Mouse (Mus musculus) limb, embryonic 11.5 days (tissue): ENCODE measurements around the gene Cxcr5. TPM values are rescaled to one million over a fixed set of nuclear protein-coding genes. Genes with fewer than 3 reads are reported as not detected.

Experiments used
- ATAC-seq: fragments of 200-750 bp; cut with Nextera tagmentation; 2 replicates; pipeline ENCODE4 v1.8.0; 2017; ENCODE audit warnings: low read depth; ENCODE audit not compliant: insufficient number of reproducible peaks, low FRiP score, low TSS enrichment
- DNase-seq: peaks from one replicate; pipeline ENCODE4 v3.0.0-alpha.2; 2015; ENCODE audit warnings: low spot score
- H3K27ac ChIP-seq: fragments of 300-500 bp; sonication (generic); replicated peaks from 2 replicates; pipeline ENCODE4 v1.5.1; 2014; ENCODE audit warnings: low read depth, mild to moderate bottlenecking, low read length
- H3K27me3 ChIP-seq: fragments of 300-500 bp; sonication (generic); 2 replicates; pipeline ENCODE4 v1.6.1; 2014; ENCODE audit warnings: mild to moderate bottlenecking, low read length, mixed read lengths; ENCODE audit not compliant: control insufficient read depth, insufficient read depth
- H3K36me3 ChIP-seq: fragments of 300-500 bp; sonication (generic); 2 replicates; pipeline ENCODE4 v1.6.1; 2014; ENCODE audit warnings: mild to moderate bottlenecking, low read length, moderate library complexity, mixed read lengths; ENCODE audit not compliant: control insufficient read depth, insufficient read depth
- H3K4me1 ChIP-seq: fragments of 300-500 bp; sonication (generic); 2 replicates; pipeline ENCODE4 v1.6.1; 2014; ENCODE audit warnings: low read length, mixed read lengths; ENCODE audit not compliant: control insufficient read depth, insufficient read depth
- H3K4me2 ChIP-seq: fragments of 300-500 bp; sonication (generic); 2 replicates; pipeline ENCODE4 v1.6.1; 2014; ENCODE audit warnings: low read depth, mild to moderate bottlenecking, moderate library complexity; ENCODE audit not compliant: severe bottlenecking
- H3K4me3 ChIP-seq: fragments of 300-500 bp; sonication (generic); 2 replicates; pipeline ENCODE4 v1.5.1; 2014; ENCODE audit warnings: low read depth, low read length
- H3K9ac ChIP-seq: fragments of 300-500 bp; sonication (generic); 2 replicates; pipeline ENCODE4 v1.6.1; 2014; ENCODE audit warnings: mild to moderate bottlenecking, low read length
- H3K9me3 ChIP-seq: fragments of 300-500 bp; sonication (generic); 2 replicates; pipeline ENCODE4 v1.6.1; 2016; ENCODE audit warnings: low read length; ENCODE audit not compliant: control insufficient read depth
- WGBS: fragments of 180-500 bp; shearing (Covaris S2); extraction: QIAGEN DNeasy Blood & Tissue Kit; methylation state at CpG from one replicate; pipeline ENCODE4 v1.1.7; 2014; 5-methylcytosine and 5-hydroxymethylcytosine counted together
- polyA plus RNA-seq: library from polyadenylated mRNA; unstranded; fragments of >200 nt; fragmentation: Nextera tagmentation; extraction: Ambion mirVana; gene quantifications from 2 replicates; pipeline ENCODE4 v1.2.1, GENCODE M21; 2014

The Cxcr5 gene
- polyA plus RNA-seq, 1 experiment from 2014 or later = 0.05 TPM

GRCm38 (mm10) chr9:44603454-44604289 lies 42.0 kb upstream of the Cxcr5 start:
- whole genome bisulfite sequencing = under 1% methylated on average over 38 of the region's 38 CpGs
- H3K36me3 ChIP-seq = peaks cover 5% of the 10 kb centered on the region; the same call in 1 of the 2 replicates
- peak overlapping the region; percentile 99 for H3K27ac ChIP-seq
- H3K9ac ChIP-seq = peak overlapping the region; percentile 100
- peaks cover 11% of the 10 kb centered on the region for H3K4me1 ChIP-seq
- H3K4me3 ChIP-seq = peak overlapping the region; percentile 100
- peak; percentile 44; the same call in 1 of the 2 replicates for ATAC-seq
- DNase-seq = peak; percentile 62
- H3K9me3 ChIP-seq = no peaks in the 10 kb centered on the region
- H3K27me3 ChIP-seq = no peaks in the 10 kb centered on the region
- peak overlapping the region; percentile 72 for H3K4me2 ChIP-seq

DNA sequence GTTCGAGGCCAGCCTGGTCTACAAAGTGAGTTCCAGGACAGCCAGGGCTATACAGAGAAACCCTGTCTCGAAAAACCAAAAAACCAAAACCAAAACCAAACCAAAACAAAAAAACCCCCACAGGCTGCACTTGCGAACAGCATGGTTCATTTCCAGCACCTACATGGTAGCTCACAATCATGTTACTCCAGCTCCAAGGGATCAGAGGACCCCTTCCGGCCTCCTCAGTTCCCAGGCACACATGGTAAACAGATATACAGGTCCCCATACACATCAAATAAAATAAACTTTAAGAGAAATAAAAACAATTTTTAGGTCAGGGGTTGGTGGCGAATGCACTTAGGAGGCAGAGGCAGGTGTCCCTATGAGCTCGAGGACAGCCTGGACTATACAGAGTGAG lies 41.1 kb upstream of the Cxcr5 start:
- peaks cover 5% of the 10 kb centered on the region; the same call in 1 of the 2 replicates for H3K36me3 ChIP-seq
- H3K9me3 ChIP-seq = no peaks in the 10 kb centered on the region
- H3K4me2 ChIP-seq = peak overlapping the region; percentile 72
- H3K4me3 ChIP-seq = peak overlapping the region; percentile 100; the same call in 1 of the 2 replicates
- H3K4me1 ChIP-seq = peaks cover 11% of the 10 kb centered on the region
- no peaks in the 10 kb centered on the region for H3K27me3 ChIP-seq
- DNase-seq (no peak), ATAC-seq (no peak)
- H3K9ac ChIP-seq = no peak overlapping the region
- WGBS = 79% methylated on average over 6 of the region's 6 CpGs
- H3K27ac ChIP-seq = no peak overlapping the region

DNA sequence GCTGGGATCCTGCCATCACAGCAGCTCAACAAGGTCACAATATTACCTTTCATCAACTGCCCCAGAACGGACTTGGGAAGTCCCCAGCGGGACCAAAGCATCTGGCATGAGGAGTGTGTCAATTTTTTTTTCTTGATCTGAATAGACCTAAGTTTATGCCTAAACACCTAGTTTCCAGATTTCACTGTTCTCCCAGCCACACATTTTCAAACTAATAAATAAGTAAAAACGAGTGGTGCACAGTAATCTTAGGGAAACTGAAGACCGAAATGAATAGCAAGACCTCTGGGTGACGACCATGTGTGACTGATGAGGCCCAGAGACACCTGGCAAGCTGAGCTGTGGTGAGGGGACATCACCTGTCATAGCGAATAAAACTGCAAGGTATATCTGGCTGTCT lies 39.1 kb upstream of the Cxcr5 start:
- no peaks in the 10 kb centered on the region for H3K27me3 ChIP-seq
- no peak for ATAC-seq
- 84% methylated on average over 6 of the region's 6 CpGs for WGBS

GRCm38 (mm10) chr9:44599616-44600015 lies 37.9 kb upstream of the Cxcr5 start:
- Histone ChIP-seq H3K9ac (no peak overlapping the region), H3K27ac (no peak overlapping the region), H3K36me3 (no peaks in the 10 kb centered on the region), H3K27me3 (no peaks in the 10 kb centered on the region), H3K4me1 (peaks cover 8% of the 10 kb centered on the region; the same call in 1 of the 2 replicates), H3K9me3 (no peaks in the 10 kb centered on the region), H3K4me2 (no peak overlapping the region), H3K4me3 (no peak overlapping the region)
- no peak for ATAC-seq
- 49% methylated on average over 4 of the region's 6 CpGs for WGBS
- no peak for DNase-seq

More for the DNA sequence above, 39.1 kb upstream of the Cxcr5 start:
- no peaks in the 10 kb centered on the region for H3K9me3 ChIP-seq
- H3K27ac ChIP-seq = no peak overlapping the region
- H3K36me3 ChIP-seq = no peaks in the 10 kb centered on the region
- no peak overlapping the region for H3K9ac ChIP-seq
- H3K4me3 ChIP-seq = no peak overlapping the region
- H3K4me2 ChIP-seq = no peak overlapping the region
- no peak for DNase-seq
- H3K4me1 ChIP-seq = peaks cover 8% of the 10 kb centered on the region; the same call in 1 of the 2 replicates

DNA sequence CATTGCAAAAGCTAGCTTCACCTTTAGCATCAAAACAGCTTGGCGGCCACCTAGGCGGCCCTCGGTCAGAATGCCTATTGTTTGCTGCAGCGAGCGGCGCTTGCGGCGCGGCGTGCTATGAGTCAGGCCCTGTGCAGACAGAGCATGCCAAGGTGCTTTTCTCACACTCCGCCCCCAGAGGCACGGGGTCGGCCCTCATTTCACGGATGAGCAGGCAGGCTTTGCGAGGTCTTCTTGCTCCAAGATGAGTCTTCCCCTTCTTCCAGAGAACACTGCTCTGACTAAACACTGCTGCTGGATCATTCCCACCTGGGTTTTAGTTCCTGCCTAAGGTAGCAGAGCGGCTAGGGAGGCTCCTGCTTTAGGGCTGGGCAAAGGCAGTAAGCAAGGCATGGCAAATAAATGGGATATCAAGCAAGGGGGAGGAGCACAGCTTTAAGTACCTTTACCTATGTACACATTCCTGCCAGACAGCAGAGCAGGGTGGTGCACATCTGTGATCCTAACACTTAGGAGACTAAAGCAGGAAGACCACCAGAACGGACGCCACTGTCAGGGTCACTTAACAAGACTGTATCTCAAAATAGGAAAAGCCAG lies 37.3 kb upstream of the Cxcr5 start:
- Histone ChIP-seq H3K4me1 (peaks cover 8% of the 10 kb centered on the region; the same call in 1 of the 2 replicates), H3K27me3 (no peaks in the 10 kb centered on the region), H3K4me2 (peak overlapping the region; percentile 36; the same call in 1 of the 2 replicates), H3K36me3 (no peaks in the 10 kb centered on the region), H3K9me3 (no peaks in the 10 kb centered on the region), H3K4me3 (no peak overlapping the region), H3K27ac (no peak overlapping the region), H3K9ac (peak overlapping the region; percentile 35; the same call in 1 of the 2 replicates)
- no peak for ATAC-seq
- DNase-seq = peak; percentile 62
- 8% methylated on average over 18 of the region's 18 CpGs for WGBS

DNA sequence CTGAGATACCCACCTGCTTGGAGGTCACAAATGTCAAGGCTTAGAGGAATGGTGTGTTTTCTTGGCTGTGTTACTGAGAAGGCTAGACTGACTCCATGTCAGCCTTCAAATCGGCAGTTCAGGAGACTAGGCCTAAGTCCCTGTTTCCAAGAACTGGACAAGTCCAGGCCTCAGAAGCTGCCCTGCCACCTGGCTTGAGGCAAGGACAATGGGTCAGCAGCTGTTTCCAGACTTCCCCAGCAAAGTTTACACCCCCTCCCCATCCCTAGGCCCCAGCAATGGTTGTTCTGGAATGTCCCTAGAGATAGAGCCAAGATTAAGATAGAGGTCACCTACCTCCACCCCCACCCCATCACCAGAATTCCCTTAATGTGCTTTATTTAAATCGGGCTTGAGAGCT lies 36.1 kb upstream of the Cxcr5 start:
- no peak for ATAC-seq
- H3K4me1 ChIP-seq = peaks cover 6% of the 10 kb centered on the region; the same call in 1 of the 2 replicates
- 92% methylated on average over 2 of the region's 2 CpGs for WGBS
- no peak overlapping the region for H3K27ac ChIP-seq
- H3K9ac ChIP-seq = no peak overlapping the region
- H3K9me3 ChIP-seq = no peaks in the 10 kb centered on the region
- no peak overlapping the region for H3K4me3 ChIP-seq
- no peaks in the 10 kb centered on the region for H3K27me3 ChIP-seq
- no peak overlapping the region for H3K4me2 ChIP-seq
- DNase-seq = no peak
- no peaks in the 10 kb centered on the region for H3K36me3 ChIP-seq

- no peaks in the 10 kb centered on the region for H3K9me3 ChIP-seq
- no peak overlapping the region for H3K9ac ChIP-seq
- no peaks in the 10 kb centered on the region for H3K36me3 ChIP-seq
- DNase-seq = no peak
- H3K4me3 ChIP-seq = no peak overlapping the region
- no peak overlapping the region for H3K27ac ChIP-seq
- no peaks in the 10 kb centered on the region for H3K27me3 ChIP-seq
- 0 out of 2 replicates have a peak, but pooled peaks cover 5% of the 10 kb centered on the region for H3K4me1 ChIP-seq
- ATAC-seq = no peak
- no peak overlapping the region for H3K4me2 ChIP-seq
- 82% methylated on average over 1 of the region's 1 CpGs for WGBS
Observed at GRCm38 (mm10) chr9:44595537-44595930, 33.9 kb upstream of the Cxcr5 start.

GRCm38 (mm10) chr9:44594901-44595536 lies 33.3 kb upstream of the Cxcr5 start:
- no peak for ATAC-seq

More at GRCm38 (mm10) chr9:44594901-44595536, 33.3 kb upstream of the Cxcr5 start:
- no peak for DNase-seq
- no peak overlapping the region for H3K4me3 ChIP-seq
- no peaks in the 10 kb centered on the region for H3K27me3 ChIP-seq
- H3K4me1 ChIP-seq = 0 out of 2 replicates have a peak, but pooled peaks cover 5% of the 10 kb centered on the region
- no peak overlapping the region for H3K4me2 ChIP-seq
- no peaks in the 10 kb centered on the region for H3K36me3 ChIP-seq
- no peak overlapping the region for H3K9ac ChIP-seq
- WGBS = 88% methylated on average over 9 of the region's 9 CpGs
- H3K27ac ChIP-seq = no peak overlapping the region
- no peaks in the 10 kb centered on the region for H3K9me3 ChIP-seq
